Mouse (Mus musculus) left cerebral cortex, postnatal 14 days (tissue): ENCODE results near the gene Ube2q2. TPM values are rescaled to one million over a fixed set of nuclear protein-coding genes. Genes with fewer than 3 reads are reported as not detected.
"Not testable (repeated sequence)": the region's sequence is repeated elsewhere in the genome, so short reads cannot be mapped to it uniquely, and the experiment has no call there.

Experiments
- DNase-seq, 2 experiments: peaks; one replicate each; pipeline ENCODE4 v3.0.0; 2021 to 2022; ENCODE audit warnings: low spot score in 2 of 2, mixed read lengths in 1 of 2
- intact Hi-C: fragments of 180-260 bp; cut with DNase I; formaldehyde crosslinking; loops from one replicate; pipeline ENCODE4 v1.15.1; 2025
- total RNA-seq, 2 experiments: library from RNA; stranded (reverse); gene quantifications; 2 replicates each; pipeline ENCODE4 v1.2.3; 2021

Gene Ube2q2
- total RNA-seq, 2 experiments from 2014 or later: 51.5 to 52.2 TPM

- intact Hi-C loops: loop anchor here (5.0 to 10.0 kb wide), 2 partner anchors 80 to 163 kb away; no protein-coding TSS in a partner anchor
- DNase-seq: no peak
Measured at GRCm38 (mm10) chr9:55232110-55232509, 83.5 kb downstream of the Ube2q2 start.

- DNase-seq: no peak
- intact Hi-C loops: loop anchor here (5.0 to 10.0 kb wide), 2 partner anchors 80 to 162 kb away; no protein-coding TSS in a partner anchor
Measured at GRCm38 (mm10) chr9:55232586-55232985, 83.9 kb downstream of the Ube2q2 start.

- intact Hi-C loops: loop anchor here (5.0 to 10.0 kb wide), 2 partner anchors 79 to 162 kb away; no protein-coding TSS in a partner anchor
- not testable (repeated sequence) for DNase-seq
Measured at GRCm38 (mm10) chr9:55233076-55233475, 84.4 kb downstream of the Ube2q2 start.

- DNase-seq: no peak
- intact Hi-C loops: loop anchor here (10.0 kb wide), 1 partner anchor 158 kb away; no protein-coding TSS in a partner anchor
Measured at GRCm38 (mm10) chr9:55236235-55237165, 87.8 kb downstream of the Ube2q2 start.

- DNase-seq: no peak
- intact Hi-C loops: no loop called here
Measured at GRCm38 (mm10) chr9:55240852-55241251, 92.2 kb downstream of the Ube2q2 start.

GRCm38 (mm10) chr9:55241863-55242685 is 93.4 kb downstream of the Ube2q2 start:
- no peak for DNase-seq
- intact Hi-C loops: no loop called here

- DNase-seq: no peak
- intact Hi-C loops: no loop called here
Measured at GRCm38 (mm10) chr9:55243280-55243679, 94.6 kb downstream of the Ube2q2 start.

- intact Hi-C loops: no loop called here
- DNase-seq: no peak
Measured at GRCm38 (mm10) chr9:55244079-55244478, 95.4 kb downstream of the Ube2q2 start.

- intact Hi-C loops: not testable (repeated sequence)
Measured at GRCm38 (mm10) chr9:55245057-55245750, 96.5 kb downstream of the Ube2q2 start.

GRCm38 (mm10) chr9:55246440-55246839 is 97.8 kb downstream of the Ube2q2 start:
- DNase-seq: no peak
- intact Hi-C loops: no loop called here

More at GRCm38 (mm10) chr9:55245057-55245750, 96.5 kb downstream of the Ube2q2 start:
- DNase-seq: not testable (repeated sequence)

GRCm38 (mm10) chr9:55246918-55247317 is 98.3 kb downstream of the Ube2q2 start:
- intact Hi-C loops: no loop called here
- no peak for DNase-seq

- DNase-seq: no peak
- intact Hi-C loops: no loop called here
Measured at GRCm38 (mm10) chr9:55248465-55248864, 99.8 kb downstream of the Ube2q2 start.

- no peak for DNase-seq
Measured at GRCm38 (mm10) chr9:55250595-55251247, 102.1 kb downstream of the Ube2q2 start.

GRCm38 (mm10) chr9:55252097-55252496 is 103.4 kb downstream of the Ube2q2 start:
- intact Hi-C loops, DNase-seq: not testable (repeated sequence)

More at GRCm38 (mm10) chr9:55250595-55251247, 102.1 kb downstream of the Ube2q2 start:
- intact Hi-C loops: no loop called here

GRCm38 (mm10) chr9:55253849-55254248 is 105.2 kb downstream of the Ube2q2 start:
- DNase-seq: no peak
- intact Hi-C loops: no loop called here

- no peak for DNase-seq
- intact Hi-C loops: no loop called here
Measured at GRCm38 (mm10) chr9:55255056-55255455, 106.4 kb downstream of the Ube2q2 start.

GRCm38 (mm10) chr9:55255604-55256003 is 107.0 kb downstream of the Ube2q2 start:
- intact Hi-C loops: no loop called here
- no peak for DNase-seq

- intact Hi-C loops: no loop called here
- DNase-seq: no peak
Measured at GRCm38 (mm10) chr9:55257105-55257504, 108.5 kb downstream of the Ube2q2 start.
